Mouse (Mus musculus) lung, adult 2 months (tissue): ENCODE measurements around the gene Gabpb2.

Experiments used
- CTCF ChIP-seq: fragments of 200-500 bp; IDR thresholded peaks from 2 replicates; pipeline ENCODE4 v1.5.1; 2011; ENCODE audit warnings: mild to moderate bottlenecking, low read length, control low read depth; ENCODE audit not compliant: insufficient read depth
- POLR2A ChIP-seq: fragments of 200-500 bp; IDR thresholded peaks from 2 replicates; pipeline ENCODE4 v1.6.1; 2011; ENCODE audit warnings: low read depth, mild to moderate bottlenecking, control low read depth, low read length, borderline replicate concordance; ENCODE audit errors: extremely low read depth

DNA sequence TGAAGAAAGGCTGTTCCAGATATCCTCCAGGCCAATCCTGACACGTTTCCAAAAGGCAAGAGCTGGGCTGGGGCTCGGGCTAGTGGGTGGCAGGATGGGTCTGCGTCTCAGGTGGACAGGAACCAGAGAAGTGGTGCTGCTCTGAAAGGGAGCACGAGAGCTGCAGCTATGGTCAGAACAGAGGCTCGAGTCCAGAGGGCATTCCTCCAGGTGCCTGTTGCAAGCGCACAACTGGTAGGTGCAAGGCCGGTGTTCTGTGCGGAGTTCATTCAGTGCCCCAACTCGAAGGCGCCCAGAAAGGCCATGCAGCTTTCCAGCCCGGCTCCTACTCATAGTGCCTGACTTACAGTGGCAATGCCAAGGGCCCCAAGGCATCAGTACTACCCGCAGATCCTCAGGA is 22.3 kb upstream of the Gabpb2 start:
- TF ChIP-seq POLR2A (no peak), CTCF (no peak)
